Mouse (Mus musculus) bone marrow, adult 2 months (tissue): ENCODE data around the gene Trim71.

ENCODE experiments used
- CTCF ChIP-seq: fragments of 200-500 bp; IDR thresholded peaks from 2 replicates; pipeline ENCODE4 v1.5.1; 2011; ENCODE audit warnings: low read length, control low read depth; ENCODE audit not compliant: control insufficient read depth, insufficient read depth
- POLR2A ChIP-seq: fragments of 200-500 bp; IDR thresholded peaks from 2 replicates; pipeline ENCODE4 v1.6.1; 2011; ENCODE audit warnings: low read depth, mild to moderate bottlenecking, control low read depth, low read length, borderline replicate concordance; ENCODE audit not compliant: control insufficient read depth

- TF ChIP-seq POLR2A (no peak), CTCF (no peak)
Measured at GRCm38 (mm10) chr9:114501111-114501510, 63.1 kb downstream of the Trim71 start.
